Mouse (Mus musculus) adrenal gland, adult 2 months (tissue): Measurements from ENCODE around the gene Ssbp3. TPM values are rescaled to one million over a fixed set of nuclear protein-coding genes. Genes with fewer than 3 reads are reported as not detected.

Experiments
- DNase-seq: peaks from one replicate; pipeline ENCODE4 v3.0.0; 2021
- polyA plus RNA-seq: library from polyadenylated mRNA; depleted of rRNA; stranded (reverse); fragments of >200 nt; gene quantifications from 2 replicates; pipeline ENCODE4 v1.2.3, GENCODE M21; 2012
- total RNA-seq, 2 experiments: library from RNA; stranded (reverse); gene quantifications; 2 replicates each; pipeline ENCODE4 v1.2.3; 2021

Ssbp3 gene
- total and polyA plus RNA-seq, 3 experiments = 73.9 to 88.5 (median 85.0) TPM

GRCm38 (mm10) chr4:106907701-106908425 lies 2.6 kb upstream of the Ssbp3 start:
- no peak for DNase-seq

GRCm38 (mm10) chr4:106908426-106908809 lies 2.1 kb upstream of the Ssbp3 start:
- DNase-seq = peak; percentile 49

- peak; percentile 84 for DNase-seq
Measured at GRCm38 (mm10) chr4:106908950-106909751, 1.4 kb upstream of the Ssbp3 start.

- peak; percentile 42 for DNase-seq
Measured at GRCm38 (mm10) chr4:106909797-106910196, 704 bp upstream of the Ssbp3 start.

GRCm38 (mm10) chr4:106911246-106911801 lies 823 bp downstream of the Ssbp3 start:
- DNase-seq = peak; percentile 97

GRCm38 (mm10) chr4:106911951-106912688 lies 1.6 kb downstream of the Ssbp3 start:
- peak; percentile 52 for DNase-seq

- DNase-seq = no peak
Measured at GRCm38 (mm10) chr4:106912689-106913041, 2.2 kb downstream of the Ssbp3 start.

- DNase-seq = no peak
Measured at GRCm38 (mm10) chr4:106913411-106914049, 3.0 kb downstream of the Ssbp3 start.

GRCm38 (mm10) chr4:106915265-106915664 lies 4.8 kb downstream of the Ssbp3 start:
- no peak for DNase-seq

- peak; percentile 78 for DNase-seq
Measured at GRCm38 (mm10) chr4:106918263-106918662, 7.8 kb downstream of the Ssbp3 start.

GRCm38 (mm10) chr4:106920119-106920518 lies 9.6 kb downstream of the Ssbp3 start:
- no peak for DNase-seq

GRCm38 (mm10) chr4:106921375-106922336 lies 11.2 kb downstream of the Ssbp3 start:
- peak; percentile 37 for DNase-seq

- DNase-seq = no peak
Measured at GRCm38 (mm10) chr4:106922919-106923318, 12.4 kb downstream of the Ssbp3 start.

GRCm38 (mm10) chr4:106924175-106924574 lies 13.7 kb downstream of the Ssbp3 start:
- DNase-seq = no peak

- no peak for DNase-seq
Measured at GRCm38 (mm10) chr4:106924888-106925287, 14.4 kb downstream of the Ssbp3 start.

- no peak for DNase-seq
Measured at GRCm38 (mm10) chr4:106926401-106926800, 15.9 kb downstream of the Ssbp3 start.

GRCm38 (mm10) chr4:106927034-106927433 lies 16.5 kb downstream of the Ssbp3 start:
- DNase-seq = no peak

GRCm38 (mm10) chr4:106928961-106929360 lies 18.5 kb downstream of the Ssbp3 start:
- DNase-seq = peak; percentile 32

- no peak for DNase-seq
Measured at GRCm38 (mm10) chr4:106932583-106932982, 22.1 kb downstream of the Ssbp3 start.

- no peak for DNase-seq
Measured at GRCm38 (mm10) chr4:106933813-106934482, 23.4 kb downstream of the Ssbp3 start.
